Mouse (Mus musculus) heart, postnatal 0 days (tissue): ENCODE measurements around the gene Malsu1. TPM values are rescaled to one million over a fixed set of nuclear protein-coding genes. Genes with fewer than 3 reads are reported as not detected.

ENCODE experiments used
- ATAC-seq: fragments of 200-750 bp; cut with Nextera tagmentation; 2 replicates; pipeline ENCODE4 v1.8.0; 2017; ENCODE audit warnings: low read depth, moderate number of reproducible peaks, moderate library complexity; ENCODE audit not compliant: insufficient read depth
- DNase-seq: peaks from one replicate; pipeline ENCODE4 v3.0.0-alpha.2; 2016; ENCODE audit warnings: low spot score
- H3K27ac ChIP-seq: fragments of 300-500 bp; sonication (generic); 2 replicates; pipeline ENCODE4 v1.5.1; 2014; ENCODE audit warnings: low read depth, mild to moderate bottlenecking
- H3K27me3 ChIP-seq: fragments of 300-500 bp; sonication (generic); 2 replicates; pipeline ENCODE4 v1.6.1; 2014; ENCODE audit warnings: low read length, mixed read lengths; ENCODE audit not compliant: control insufficient read depth, insufficient read depth
- H3K36me3 ChIP-seq: fragments of 300-500 bp; sonication (generic); replicated peaks from 2 replicates; pipeline ENCODE4 v1.6.1; 2014; ENCODE audit warnings: low read length, mixed read lengths; ENCODE audit not compliant: control insufficient read depth, insufficient read depth
- H3K4me1 ChIP-seq: fragments of 300-500 bp; sonication (generic); 2 replicates; pipeline ENCODE4 v1.6.1; 2014; ENCODE audit warnings: antibody characterized with exemption; ENCODE audit not compliant: control insufficient read depth, insufficient read depth
- H3K4me2 ChIP-seq: fragments of 300-500 bp; sonication (generic); 2 replicates; pipeline ENCODE4 v1.6.1; 2014; ENCODE audit warnings: low read depth, mild to moderate bottlenecking, low read length, moderate library complexity
- H3K4me3 ChIP-seq: fragments of 300-500 bp; sonication (generic); 2 replicates; pipeline ENCODE4 v1.5.1; 2014; ENCODE audit warnings: low read depth, low read length
- H3K9ac ChIP-seq: fragments of 300-500 bp; sonication (generic); replicated peaks from 2 replicates; pipeline ENCODE4 v1.6.1; 2014; ENCODE audit warnings: low read depth, low read length, mixed read lengths
- H3K9me3 ChIP-seq: fragments of 300-500 bp; sonication (generic); replicated peaks from 2 replicates; pipeline ENCODE4 v1.6.1; 2016; ENCODE audit warnings: low read length; ENCODE audit not compliant: control insufficient read depth
- CTCF ChIP-seq: IDR thresholded peaks from 2 replicates; pipeline ENCODE4 v1.5.1; 2016; ENCODE audit warnings: antibody characterized with exemption, control low read depth, low read depth
- EP300 ChIP-seq: IDR thresholded peaks from 2 replicates; pipeline ENCODE4 v1.6.1; 2016; ENCODE audit warnings: antibody characterized with exemption, low read depth
- whole genome bisulfite sequencing: fragments of 180-500 bp; shearing (Covaris S2); extraction: QIAGEN DNeasy Blood & Tissue Kit; methylation state at CpG from one replicate; pipeline ENCODE4 v1.1.7; 2014; 5-methylcytosine and 5-hydroxymethylcytosine counted together
- polyA plus RNA-seq: library from polyadenylated mRNA; unstranded; fragments of >200 nt; fragmentation: Nextera tagmentation; extraction: Ambion mirVana; gene quantifications from 2 replicates; pipeline ENCODE4 v1.2.1, GENCODE M21; 2015
- total RNA-seq: library from RNA; depleted of rRNA; stranded (reverse); fragments of >200 nt; gene quantifications from 2 replicates; pipeline ENCODE4 v1.2.3, GENCODE M21; 2014; ENCODE audit warnings: low replicate concordance

Malsu1 gene
- total and polyA plus RNA-seq, 2 experiments from 2014 or later: 35.3 to 97.6 TPM

DNA sequence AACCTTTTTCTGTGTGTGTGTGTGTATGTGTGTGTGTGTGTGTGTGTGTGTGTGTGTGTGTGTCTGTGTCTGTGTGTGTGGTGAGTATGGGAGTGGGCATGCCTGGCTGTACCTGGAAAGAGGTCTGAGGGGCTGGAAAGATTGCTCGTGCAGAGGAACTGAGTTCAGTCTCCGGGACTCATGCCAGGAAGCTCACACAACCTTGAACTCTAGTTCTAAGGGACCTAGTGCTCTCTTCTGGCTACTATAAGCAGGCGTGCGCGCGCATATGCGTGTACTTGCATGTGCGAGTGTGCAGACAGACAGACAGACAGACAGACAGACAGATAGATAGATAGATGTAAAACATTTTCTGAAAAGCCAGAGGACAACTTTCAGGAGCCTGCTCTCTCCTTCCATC lies 42.6 kb downstream of the Malsu1 start:
- H3K36me3 ChIP-seq: peaks cover 17% of the 10 kb centered on the region; the same call in 1 of the 2 replicates
- H3K9me3 ChIP-seq: no peaks in the 10 kb centered on the region
- ATAC-seq (no peak), DNase-seq (no peak)
- H3K9ac ChIP-seq: no peak overlapping the region
- no peak overlapping the region for H3K4me3 ChIP-seq
- H3K27me3 ChIP-seq: no peaks in the 10 kb centered on the region
- 79% methylated on average over 8 of the region's 8 CpGs for WGBS
- no peak overlapping the region for H3K4me2 ChIP-seq
- TF ChIP-seq CTCF (no peak), EP300 (no peak)
- H3K4me1 ChIP-seq: no peaks in the 10 kb centered on the region
- no peak overlapping the region for H3K27ac ChIP-seq

DNA sequence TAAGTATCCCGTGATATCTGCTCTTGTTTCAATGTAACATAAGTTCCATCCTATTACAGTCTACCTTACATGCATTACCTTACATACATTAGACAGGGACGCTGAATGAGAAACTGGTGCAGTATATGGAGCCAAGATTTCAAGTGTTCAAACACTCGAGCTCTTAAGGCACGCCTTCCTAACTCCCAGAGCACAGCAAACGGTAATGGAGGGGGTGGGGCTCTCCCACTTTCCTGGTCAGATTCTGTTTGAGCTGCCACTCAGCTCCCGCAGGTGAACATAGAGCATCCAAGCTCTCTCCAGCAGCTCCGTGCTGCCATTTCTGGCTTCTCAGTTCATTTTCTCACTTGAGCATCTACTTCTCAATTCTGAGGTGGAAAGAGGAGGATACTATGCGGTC lies 44.9 kb downstream of the Malsu1 start:
- H3K27ac ChIP-seq: no peak overlapping the region
- H3K9ac ChIP-seq: no peak overlapping the region
- H3K27me3 ChIP-seq: no peaks in the 10 kb centered on the region
- H3K4me1 ChIP-seq: no peaks in the 10 kb centered on the region
- TF ChIP-seq EP300 (no peak), CTCF (no peak)
- 0 out of 2 replicates have a peak, but pooled peaks cover 5% of the 10 kb centered on the region for H3K9me3 ChIP-seq
- no peak for ATAC-seq
- no peak overlapping the region for H3K4me3 ChIP-seq
- 66% methylated on average over 8 of the region's 8 CpGs for WGBS
- DNase-seq: no peak
- no peak overlapping the region for H3K4me2 ChIP-seq
- H3K36me3 ChIP-seq: peaks cover 17% of the 10 kb centered on the region; the same call in 1 of the 2 replicates

DNA sequence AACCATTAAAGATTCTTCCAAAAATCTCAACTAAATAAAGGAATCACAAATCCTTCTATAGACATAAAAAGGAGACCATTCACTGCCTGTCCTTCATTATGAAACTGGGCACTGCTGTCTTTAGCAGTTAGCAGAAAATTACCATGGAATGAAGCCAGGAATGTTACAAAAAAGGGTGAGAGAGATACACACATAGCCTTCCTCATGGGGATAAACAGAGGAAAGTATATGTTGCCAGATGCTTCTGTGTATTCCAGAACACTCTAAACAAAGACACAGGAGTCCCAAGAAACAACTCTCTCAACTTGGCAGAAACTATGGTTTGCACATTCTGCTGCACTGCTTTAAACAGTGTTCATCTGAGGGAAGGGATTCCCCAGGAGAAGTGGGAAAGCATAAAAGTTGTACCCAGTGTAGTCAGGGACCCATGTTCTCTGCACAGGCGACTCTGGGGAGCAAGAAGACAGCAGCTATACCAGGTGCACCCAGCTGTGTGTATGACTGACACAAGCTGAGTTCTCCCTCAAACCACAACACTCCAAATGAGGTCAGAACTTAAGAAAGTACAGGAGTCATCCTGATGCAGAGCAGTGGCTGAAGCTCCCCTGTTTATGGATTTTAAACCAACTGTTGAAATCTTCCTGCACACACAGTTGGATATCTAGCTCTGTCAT lies 46.0 kb downstream of the Malsu1 start:
- TF ChIP-seq CTCF (no peak), EP300 (no peak)
- no peaks in the 10 kb centered on the region for H3K4me1 ChIP-seq
- no peak overlapping the region for H3K4me2 ChIP-seq
- peak overlapping the region; percentile 5 for H3K27ac ChIP-seq
- no peaks in the 10 kb centered on the region for H3K27me3 ChIP-seq
- ATAC-seq (no peak), DNase-seq (no peak)
- H3K36me3 ChIP-seq: peaks cover 17% of the 10 kb centered on the region; the same call in 1 of the 2 replicates
- no peak overlapping the region for H3K4me3 ChIP-seq
- H3K9ac ChIP-seq: no peak overlapping the region
- 50% methylated on average over 1 of the region's 1 CpGs for WGBS
- 0 out of 2 replicates have a peak, but pooled peaks cover 5% of the 10 kb centered on the region for H3K9me3 ChIP-seq

DNA sequence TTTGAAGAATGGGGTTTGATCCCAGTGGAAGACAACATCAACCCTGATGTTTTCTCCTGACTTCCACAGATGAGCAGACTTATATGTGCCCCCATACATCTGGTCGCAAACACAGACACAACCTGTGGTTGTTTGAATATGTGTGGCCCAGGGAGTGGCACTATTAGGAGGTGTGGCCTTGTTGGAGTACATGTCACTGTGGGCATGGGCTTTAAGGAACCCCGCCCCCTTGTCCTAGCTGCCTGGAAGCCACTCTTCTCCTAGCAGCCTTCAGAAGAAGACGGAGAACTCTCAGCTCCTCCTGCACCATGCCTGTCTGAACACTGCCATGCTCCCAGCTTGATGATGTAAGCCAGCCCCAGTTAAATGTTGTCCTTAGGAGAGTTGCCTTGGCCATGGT lies 46.8 kb downstream of the Malsu1 start:
- DNase-seq (no peak), ATAC-seq (no peak)
- Histone ChIP-seq H3K27ac (0 out of 2 replicates have a peak overlapping the region, but pooled peaks have one; percentile 5), H3K27me3 (no peaks in the 10 kb centered on the region), H3K4me3 (no peak overlapping the region), H3K36me3 (peaks cover 17% of the 10 kb centered on the region; the same call in 1 of the 2 replicates), H3K9ac (no peak overlapping the region), H3K4me2 (no peak overlapping the region), H3K9me3 (0 out of 2 replicates have a peak, but pooled peaks cover 5% of the 10 kb centered on the region), H3K4me1 (no peaks in the 10 kb centered on the region)
- 83% methylated on average over 3 of the region's 3 CpGs for WGBS
- TF ChIP-seq CTCF (no peak), EP300 (no peak)

DNA sequence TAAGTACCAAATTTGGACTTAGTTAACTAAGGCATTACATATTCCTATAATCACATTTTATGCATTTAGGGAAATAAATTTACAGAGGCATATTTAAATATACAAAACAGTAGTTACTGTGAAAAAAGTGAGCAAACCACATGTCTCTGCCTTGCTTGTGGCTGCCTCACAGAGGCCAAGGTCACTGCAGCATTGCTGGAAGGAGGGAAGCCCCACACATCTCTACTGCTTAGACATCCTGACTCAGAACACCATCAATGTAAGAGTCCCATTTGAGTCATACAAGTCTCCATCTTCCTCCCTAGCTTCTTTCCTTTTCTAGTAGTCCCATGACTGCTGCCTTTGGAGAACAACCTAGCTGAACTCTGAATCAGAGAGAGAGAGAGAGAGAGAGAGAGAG lies 56.7 kb downstream of the Malsu1 start:
- no peak overlapping the region for H3K4me3 ChIP-seq
- no peak overlapping the region for H3K27ac ChIP-seq
- H3K4me1 ChIP-seq: no peaks in the 10 kb centered on the region; the same call in 1 of the 2 replicates
- no peaks in the 10 kb centered on the region for H3K27me3 ChIP-seq
- TF ChIP-seq CTCF (no peak), EP300 (no peak)
- ATAC-seq (no peak), DNase-seq (no peak)
- H3K9ac ChIP-seq: no peak overlapping the region
- no peaks in the 10 kb centered on the region for H3K9me3 ChIP-seq
- H3K36me3 ChIP-seq: no peaks in the 10 kb centered on the region; the same call in 1 of the 2 replicates
- no peak overlapping the region for H3K4me2 ChIP-seq

DNA sequence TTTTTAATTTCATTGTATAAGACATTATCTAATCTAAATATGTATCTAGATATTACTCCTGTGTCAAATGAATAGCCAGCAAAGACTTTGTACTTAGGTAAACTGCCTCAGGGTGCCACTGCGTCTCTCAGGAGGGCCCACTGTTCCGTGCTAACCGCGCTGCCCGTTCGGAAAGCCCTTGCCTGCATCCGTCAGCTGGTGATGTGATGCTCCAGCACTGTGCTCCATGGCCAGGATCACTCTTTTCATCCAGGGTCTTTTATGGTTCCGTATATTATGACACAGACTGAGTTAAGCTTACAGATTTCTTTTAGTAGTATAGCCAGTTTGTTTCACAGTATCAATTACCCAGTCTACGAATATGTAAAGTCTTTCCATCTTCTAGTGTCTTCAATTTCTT lies 58.3 kb downstream of the Malsu1 start:
- Histone ChIP-seq H3K9ac (no peak overlapping the region), H3K36me3 (no peaks in the 10 kb centered on the region; the same call in 1 of the 2 replicates), H3K4me1 (no peaks in the 10 kb centered on the region; the same call in 1 of the 2 replicates), H3K27me3 (no peaks in the 10 kb centered on the region), H3K4me3 (no peak overlapping the region), H3K9me3 (no peaks in the 10 kb centered on the region), H3K27ac (no peak overlapping the region), H3K4me2 (no peak overlapping the region)
- TF ChIP-seq EP300 (no peak), CTCF (no peak)
- no peak for DNase-seq
- WGBS: 90% methylated on average over 9 of the region's 9 CpGs
- ATAC-seq: no peak
